Mouse (Mus musculus): ENCODE data around the gene Rrp1b.

- no peak for TF ChIP-seq CTCF (IDR thresholded peaks at IDR 0.05; ENCODE audit: low read depth)
- TF ChIP-seq EP300 (IDR thresholded peaks at IDR 0.05; ENCODE audit: low read depth) = no peak
These were observed 75.3 kb downstream of the Rrp1b start for GRCm38 (mm10) chr17:32110980-32111780.

Measured in heart, postnatal 0 days (tissue).